Mouse (Mus musculus): ENCODE results near the gene Itpk1.

DNA sequence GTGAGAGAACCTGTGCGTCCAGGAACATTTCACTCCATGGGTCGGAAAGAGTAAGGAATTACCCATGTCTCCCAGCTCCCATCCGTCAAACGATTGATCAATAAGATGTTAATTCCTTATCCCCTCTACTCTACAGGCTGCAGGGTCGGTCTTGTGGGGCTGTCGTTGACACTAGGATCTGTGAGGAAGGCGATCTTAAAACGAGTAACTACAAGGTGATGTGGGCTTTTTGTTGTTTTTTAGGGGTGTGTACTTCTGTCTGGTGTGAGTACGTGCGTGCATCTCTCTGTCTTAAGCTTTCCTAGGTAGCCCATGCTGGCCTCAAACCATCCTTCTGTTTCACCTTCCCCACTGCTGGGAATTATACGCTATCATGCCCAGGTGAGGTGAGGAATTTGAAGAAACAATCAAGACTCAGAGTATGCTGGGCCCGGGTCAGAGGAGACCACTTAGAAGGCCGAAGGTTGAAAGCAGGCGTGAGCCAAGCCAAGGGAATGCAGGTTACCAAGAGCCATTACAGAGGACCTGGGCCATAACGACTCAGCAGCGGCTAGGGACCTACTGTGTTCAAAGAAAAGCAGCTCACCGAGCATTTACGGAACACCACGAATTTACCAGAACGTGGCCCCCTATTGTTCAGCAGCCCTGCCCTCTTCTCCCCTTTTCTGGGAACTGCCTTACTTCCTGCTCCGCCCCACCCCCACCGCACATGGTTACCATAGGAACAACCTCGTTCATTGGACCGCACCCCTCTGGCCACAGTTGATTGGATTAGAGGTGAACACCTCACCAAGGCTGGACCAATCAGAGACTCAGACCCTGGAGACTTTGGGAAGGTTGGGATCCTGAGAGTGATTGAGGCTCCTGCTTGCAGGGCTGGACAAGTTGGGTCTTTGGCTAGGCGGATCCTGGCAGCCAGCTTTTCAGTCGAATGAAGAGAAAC is 25.4 kb upstream of the Itpk1 start:
- no peak for TF ChIP-seq CTCF (IDR thresholded peaks at IDR 0.05; ENCODE audit: borderline replicate concordance, extremely low read depth, insufficient read depth, insufficient read length)
- no peak; the same call in 1 of the 2 replicates for TF ChIP-seq POLR2A (IDR thresholded peaks at IDR 0.05; ENCODE audit: borderline replicate concordance, extremely low read depth, insufficient read depth, insufficient read length, poor library complexity, severe bottlenecking)
